Mouse (Mus musculus) stomach, embryonic 16.5 days (tissue): Measurements from ENCODE around the gene Apobec4. TPM values are rescaled to one million over a fixed set of nuclear protein-coding genes. Genes with fewer than 3 reads are reported as not detected.
A peak's percentile ranks its signal among the peaks of the same experiment; 100 is the strongest.

Experiments used
- ATAC-seq: fragments of 200-750 bp; cut with Nextera tagmentation; 2 replicates; pipeline ENCODE4 v1.8.0; 2017; ENCODE audit warnings: moderate number of reproducible peaks, moderate TSS enrichment; ENCODE audit not compliant: insufficient read depth, low FRiP score
- H3K27ac ChIP-seq: fragments of 300-500 bp; sonication (generic); 2 replicates; pipeline ENCODE4 v1.5.1; 2014; ENCODE audit warnings: low read length
- H3K27me3 ChIP-seq: fragments of 300-500 bp; sonication (generic); 2 replicates; pipeline ENCODE4 v1.6.1; 2014; ENCODE audit warnings: low read length, control low read depth, mixed read lengths; ENCODE audit not compliant: control insufficient read depth, insufficient read depth
- H3K36me3 ChIP-seq: fragments of 300-500 bp; sonication (generic); 2 replicates; pipeline ENCODE4 v1.6.1; 2014; ENCODE audit warnings: low read length; ENCODE audit not compliant: control insufficient read depth, insufficient read depth
- H3K4me1 ChIP-seq: fragments of 300-500 bp; sonication (generic); 2 replicates; pipeline ENCODE4 v1.6.1; 2014; ENCODE audit warnings: low read length, control low read depth, mixed read lengths; ENCODE audit not compliant: control insufficient read depth, insufficient read depth
- H3K4me2 ChIP-seq: fragments of 300-500 bp; sonication (generic); 2 replicates; pipeline ENCODE4 v1.6.1; 2014; ENCODE audit warnings: low read depth, low read length, mixed read lengths
- H3K4me3 ChIP-seq: fragments of 300-500 bp; sonication (generic); replicated peaks from 2 replicates; pipeline ENCODE4 v1.5.1; 2014; ENCODE audit warnings: mild to moderate bottlenecking, low read length
- H3K9ac ChIP-seq: fragments of 300-500 bp; sonication (generic); 2 replicates; pipeline ENCODE4 v1.6.1; 2014; ENCODE audit warnings: low read length
- H3K9me3 ChIP-seq: fragments of 300-500 bp; sonication (generic); replicated peaks from 2 replicates; pipeline ENCODE4 v1.6.1; 2016; ENCODE audit warnings: low read length, control low read depth; ENCODE audit not compliant: control insufficient read depth
- WGBS: fragments of 180-500 bp; shearing (Covaris S2); extraction: QIAGEN DNeasy Blood & Tissue Kit; methylation state at CpG from one replicate; pipeline ENCODE4 v1.1.7; 2014; 5-methylcytosine and 5-hydroxymethylcytosine counted together
- polyA plus RNA-seq: library from polyadenylated mRNA; unstranded; fragments of >200 nt; fragmentation: Nextera tagmentation; extraction: Ambion mirVana; gene quantifications from 2 replicates; pipeline ENCODE4 v1.2.1, GENCODE M21; 2015

Gene Apobec4
- polyA plus RNA-seq, 1 experiment from 2014 or later = not detected

GRCm38 (mm10) chr1:152793495-152794130, 43.3 kb downstream of the Apobec4 start:
- no peak overlapping the region for H3K4me3 ChIP-seq
- no peaks in the 10 kb centered on the region for H3K9me3 ChIP-seq
- no peak overlapping the region for H3K27ac ChIP-seq
- H3K27me3 ChIP-seq = no peaks in the 10 kb centered on the region
- no peak overlapping the region for H3K4me2 ChIP-seq
- WGBS = 67% methylated on average over 6 of the region's 6 CpGs
- no peak overlapping the region for H3K9ac ChIP-seq
- ATAC-seq = no peak
- peaks cover 4% of the 10 kb centered on the region; the same call in 1 of the 2 replicates for H3K4me1 ChIP-seq
- no peaks in the 10 kb centered on the region for H3K36me3 ChIP-seq

- no peak overlapping the region for H3K4me2 ChIP-seq
- no peaks in the 10 kb centered on the region for H3K27me3 ChIP-seq
- H3K27ac ChIP-seq = no peak overlapping the region
- no peaks in the 10 kb centered on the region for H3K9me3 ChIP-seq
- H3K4me3 ChIP-seq = no peak overlapping the region
- peaks cover 2% of the 10 kb centered on the region; the same call in 1 of the 2 replicates for H3K4me1 ChIP-seq
- 57% methylated on average over 8 of the region's 8 CpGs for WGBS
- no peak overlapping the region for H3K9ac ChIP-seq
- no peaks in the 10 kb centered on the region for H3K36me3 ChIP-seq
- no peak for ATAC-seq
Observed at GRCm38 (mm10) chr1:152795688-152796255, 45.4 kb downstream of the Apobec4 start.

GRCm38 (mm10) chr1:152796683-152797263, 46.4 kb downstream of the Apobec4 start:
- H3K36me3 ChIP-seq = no peaks in the 10 kb centered on the region
- no peaks in the 10 kb centered on the region; the same call in 1 of the 2 replicates for H3K4me1 ChIP-seq
- no peak overlapping the region for H3K4me2 ChIP-seq
- no peak overlapping the region for H3K9ac ChIP-seq
- H3K4me3 ChIP-seq = no peak overlapping the region
- 74% methylated on average over 8 of the region's 8 CpGs for WGBS
- H3K27ac ChIP-seq = no peak overlapping the region
- H3K9me3 ChIP-seq = no peaks in the 10 kb centered on the region
- no peak for ATAC-seq
- H3K27me3 ChIP-seq = no peaks in the 10 kb centered on the region

- Histone ChIP-seq H3K27ac (no peak overlapping the region), H3K9me3 (no peaks in the 10 kb centered on the region), H3K36me3 (no peaks in the 10 kb centered on the region), H3K4me1 (no peaks in the 10 kb centered on the region; the same call in 1 of the 2 replicates), H3K4me2 (no peak overlapping the region), H3K4me3 (no peak overlapping the region), H3K9ac (no peak overlapping the region), H3K27me3 (no peaks in the 10 kb centered on the region)
- WGBS = 63% methylated on average over 9 of the region's 9 CpGs
- ATAC-seq = no peak
Observed at GRCm38 (mm10) chr1:152798125-152798524, 47.8 kb downstream of the Apobec4 start.

- H3K36me3 ChIP-seq = no peaks in the 10 kb centered on the region
- no peak within 1 kb of the TSS for H3K4me3 ChIP-seq
- H3K27ac ChIP-seq = peak within 1 kb of the TSS; percentile 30; the same call in 1 of the 2 replicates
- 16% methylated on average over 2 of the region's 2 CpGs for WGBS
- H3K27me3 ChIP-seq = no peaks in the 10 kb centered on the region
- H3K9ac ChIP-seq = no peak within 1 kb of the TSS
- H3K4me2 ChIP-seq = no peak within 1 kb of the TSS
- ATAC-seq = peak; percentile 89
- H3K4me1 ChIP-seq = no peaks in the 10 kb centered on the region; the same call in 1 of the 2 replicates
- no peaks in the 10 kb centered on the region for H3K9me3 ChIP-seq
Observed at GRCm38 (mm10) chr1:152799897-152800296, 49.5 kb downstream of the Apobec4 start, which contains the start of gene Ncf2. Gene Ncf2 (plus strand): TSS chr1:152800194.

GRCm38 (mm10) chr1:152800633-152801176, 50.4 kb downstream of the Apobec4 start:
- 77% methylated on average over 13 of the region's 13 CpGs for WGBS
- no peaks in the 10 kb centered on the region for H3K36me3 ChIP-seq
- H3K27ac ChIP-seq = no peak overlapping the region
- H3K4me2 ChIP-seq = no peak overlapping the region
- H3K4me1 ChIP-seq = no peaks in the 10 kb centered on the region; the same call in 1 of the 2 replicates
- no peak for ATAC-seq
- no peaks in the 10 kb centered on the region for H3K9me3 ChIP-seq
- no peak overlapping the region for H3K4me3 ChIP-seq
- H3K9ac ChIP-seq = no peak overlapping the region
- H3K27me3 ChIP-seq = no peaks in the 10 kb centered on the region

GRCm38 (mm10) chr1:152804907-152805306, 54.6 kb downstream of the Apobec4 start:
- H3K9me3 ChIP-seq = no peaks in the 10 kb centered on the region
- WGBS = 72% methylated on average over 6 of the region's 6 CpGs

More at GRCm38 (mm10) chr1:152804907-152805306, 54.6 kb downstream of the Apobec4 start:
- ATAC-seq = no peak
- no peak overlapping the region for H3K4me3 ChIP-seq
- H3K27ac ChIP-seq = no peak overlapping the region
- H3K9ac ChIP-seq = no peak overlapping the region
- H3K36me3 ChIP-seq = no peaks in the 10 kb centered on the region
- H3K27me3 ChIP-seq = no peaks in the 10 kb centered on the region
- H3K4me1 ChIP-seq = peaks cover 8% of the 10 kb centered on the region
- no peak overlapping the region for H3K4me2 ChIP-seq
